In the genomic region with DNA sequence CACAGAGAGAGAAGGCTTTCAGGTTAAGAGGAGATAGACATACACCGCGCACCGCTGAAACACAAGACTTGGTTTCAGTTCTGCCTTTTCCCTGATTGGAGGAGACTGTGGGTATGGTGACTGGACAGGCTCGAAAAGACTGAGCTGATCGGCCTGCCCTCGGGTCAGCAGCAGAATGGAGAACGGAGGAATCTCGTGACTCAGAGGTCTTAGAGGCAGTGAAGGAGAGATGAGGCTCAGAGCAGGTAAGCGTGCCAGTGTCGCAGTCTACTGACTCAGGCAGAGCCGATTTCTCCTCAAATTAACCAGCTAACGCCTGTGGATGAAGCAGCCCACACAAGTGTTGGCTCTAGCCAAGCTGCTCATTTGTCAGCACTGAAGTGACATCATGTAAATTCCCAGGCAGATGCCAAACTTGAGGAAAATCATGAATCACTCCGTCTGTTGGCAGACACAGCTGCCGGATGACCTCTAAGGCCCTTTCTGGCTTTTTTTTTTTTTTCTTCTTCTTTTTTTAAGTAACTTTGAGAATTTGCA, we compare ENCODE assay signal across 8 mouse cellular contexts. TPM values are rescaled to one million over a fixed set of nuclear protein-coding genes. Genes with fewer than 3 reads are reported as not detected.
A peak's percentile ranks its signal among the peaks of the same experiment; 100 is the strongest.
DNase-seq lines count a peak whose midpoint lies in the region; ATAC-seq and TF ChIP-seq lines count a peak whose summit lies in the region.

No protein-coding gene starts in this region.

- dilution Hi-C loops in CH12.LX (cut with MboI; ENCODE audit: extremely low pct_ligation_motif_present, extremely low pct_unique_long_range_greater_than_20kb, low sequenced_read_pairs), result no loop called here

- H3K9ac ChIP-seq in CH12.LX (ENCODE audit: insufficient read depth, low read depth), result peak overlapping the region; percentile 8; the same call in 1 of the 2 replicates

- H3K9me3 ChIP-seq in CH12.LX (replicated peaks; ENCODE audit: low read length), result no peaks in the 10 kb centered on the region

- in situ Hi-C loops in CH12.LX (cut with MboI; ENCODE audit: low pct_ligation_motif_present, low pct_unique_long_range_greater_than_20kb, low sequenced_read_pairs), result loop anchor here (10.0 kb wide), 1 partner anchor 54 kb away; no protein-coding TSS in a partner anchor

- ATAC-seq in erythroid progenitor cell, adult 5-6 weeks (replicated peaks; ENCODE audit: low FRiP score, poor library complexity, severe bottlenecking), result no peak

- peak overlapping the region in 2 of 3 experiments; percentile 36 to 46 for H3K4me3 ChIP-seq in CH12.LX (replicated peaks in 1 of 3; ENCODE audit: low read depth in 2 of 3, low read length in 2 of 3, poor library complexity in 1 of 3)

- no peaks in the 10 kb centered on the region for H3K36me3 ChIP-seq in CH12.LX (replicated peaks in 1 of 2; ENCODE audit: control insufficient read depth in 1 of 2, insufficient read depth in 1 of 2, low read length in 1 of 2)

- peak; percentile 32 to 71 for DNase-seq in frontal cortex, adult 2 months (ENCODE audit: extremely low spot score in 1 of 2, low spot score in 1 of 2)
- DNase-seq in frontal cortex, postnatal 10 days (ENCODE audit: low spot score in 2 of 2), result no peak
- peak; percentile 90 for DNase-seq in CH12.LX (ENCODE audit: extremely low read depth)
- peak; percentile 41 to 54 for DNase-seq in cerebellum, postnatal 14 days
- DNase-seq in kidney, adult 18-20 months, result peak; percentile 6
- peak; percentile 60 for DNase-seq in mesoderm, embryonic 11.5 days (ENCODE audit: low read depth, low spot score)
- no peak for DNase-seq in thymus, postnatal 0 days (ENCODE audit: low spot score)

- no peaks in the 10 kb centered on the region for H3K27me3 ChIP-seq in CH12.LX (replicated peaks)

- H3K27ac ChIP-seq in CH12.LX (ENCODE audit: insufficient read depth, low read depth), result no peak overlapping the region

- peak; percentile 41; the same call in 1 of the 2 replicates for TF ChIP-seq POLR2A in CH12.LX (IDR thresholded peaks at IDR 0.05; ENCODE audit: low read depth, low read length)

- peak; percentile 91 for TF ChIP-seq EP300 in CH12.LX (IDR thresholded peaks at IDR 0.05; ENCODE audit: low read length)

- TF ChIP-seq RAD21 in CH12.LX (IDR thresholded peaks at IDR 0.05; ENCODE audit: low read depth, low read length), result no peak

- peaks cover 8 to 19% of the 10 kb centered on the region in 2 experiments for H3K4me1 ChIP-seq in CH12.LX (ENCODE audit: control insufficient read depth in 1 of 2, insufficient read depth in 2 of 2)

- H3K4me2 ChIP-seq in CH12.LX (ENCODE audit: insufficient read depth, low read depth, poor library complexity, severe bottlenecking), result peak overlapping the region; percentile 65

- TF ChIP-seq CTCF in CH12.LX (conservative IDR thresholded peaks at IDR 0.05 in 1 of 2, IDR thresholded peaks at IDR 0.05 in 1 of 2; ENCODE audit: low read depth in 2 of 2, low read length in 2 of 2), result no peak

- no peaks in the 10 kb centered on the region for H3K79me2 ChIP-seq in CH12.LX (replicated peaks; ENCODE audit: control insufficient read depth, extremely low read depth, insufficient read depth, poor library complexity, severe bottlenecking)

TF ChIP-seq in CH12.LX, 34 proteins besides CTCF, POLR2A, EP300 and RAD21:
- TF ChIP-seq ZKSCAN1 (IDR thresholded peaks at IDR 0.05; ENCODE audit: borderline replicate concordance, low read depth, low read length), result no peak
- TF ChIP-seq JUND (conservative IDR thresholded peaks at IDR 0.05; ENCODE audit: low read depth, low read length), result no peak; the same call in 1 of the 2 replicates
- peak; percentile 76; the same call in 1 of the 2 replicates for TF ChIP-seq CHD1 (IDR thresholded peaks at IDR 0.05; ENCODE audit: low read depth, low read length)
- TF ChIP-seq SMC3 (IDR thresholded peaks at IDR 0.05; ENCODE audit: low read depth, low read length), result no peak
- no peak; the same call in 1 of the 2 replicates for TF ChIP-seq HCFC1 (IDR thresholded peaks at IDR 0.05; ENCODE audit: low read depth, low read length)
- no peak; the same call in 1 of the 2 replicates for TF ChIP-seq ETS1 (conservative IDR thresholded peaks at IDR 0.05; ENCODE audit: low read depth, low read length)
- TF ChIP-seq GABPA (IDR thresholded peaks at IDR 0.05; ENCODE audit: insufficient replicate concordance, low read depth, low read length), result no peak
- TF ChIP-seq POLR2AphosphoS2 (IDR thresholded peaks at IDR 0.05; ENCODE audit: low read depth, low read length), result no peak
- TF ChIP-seq ZNF384 (IDR thresholded peaks at IDR 0.05; ENCODE audit: low read depth, low read length), result peak; percentile 60
- no peak; the same call in 1 of the 2 replicates for TF ChIP-seq TCF12 (IDR thresholded peaks at IDR 0.05; ENCODE audit: low read depth, low read length)
- TF ChIP-seq MYC (IDR thresholded peaks at IDR 0.05; ENCODE audit: low read depth, low read length), result peak; percentile 85
- TF ChIP-seq PAX5 (IDR thresholded peaks at IDR 0.05; ENCODE audit: low read length), result no peak
- peak; percentile 70 for TF ChIP-seq MAX (IDR thresholded peaks at IDR 0.05; ENCODE audit: low read length)
- peak; percentile 63 for TF ChIP-seq MXI1 (IDR thresholded peaks at IDR 0.05; ENCODE audit: low read depth, low read length)
- no peak for TF ChIP-seq KAT2A (IDR thresholded peaks at IDR 0.05; ENCODE audit: insufficient replicate concordance, low read length)
- peak; percentile 45; the same call in 1 of the 2 replicates for TF ChIP-seq CHD2 (IDR thresholded peaks at IDR 0.05; ENCODE audit: low read length)
- TF ChIP-seq ZMIZ1 (IDR thresholded peaks at IDR 0.05; ENCODE audit: low read depth, low read length), result peak; percentile 74; the same call in 1 of the 2 replicates
- TF ChIP-seq TBP (conservative IDR thresholded peaks at IDR 0.05; ENCODE audit: low read depth, low read length), result peak; percentile 73
- no peak for TF ChIP-seq UBTF (IDR thresholded peaks at IDR 0.05; ENCODE audit: low read depth, low read length)
- no peak for TF ChIP-seq ZC3H11A (IDR thresholded peaks at IDR 0.05; ENCODE audit: low read depth, low read length)
- TF ChIP-seq ELF1 (IDR thresholded peaks at IDR 0.05; ENCODE audit: low read depth, low read length), result peak; percentile 24; the same call in 1 of the 2 replicates
- no peak for TF ChIP-seq E2F4 (IDR thresholded peaks at IDR 0.05; ENCODE audit: insufficient replicate concordance, low read depth, low read length)
- peak; percentile 70; the same call in 1 of the 2 replicates for TF ChIP-seq RCOR1 (conservative IDR thresholded peaks at IDR 0.05; ENCODE audit: low read depth, low read length)
- TF ChIP-seq NELFE (IDR thresholded peaks at IDR 0.05; ENCODE audit: low read depth, low read length), result peak; percentile 30; the same call in 1 of the 2 replicates
- TF ChIP-seq MAFK (IDR thresholded peaks at IDR 0.05; ENCODE audit: insufficient replicate concordance, low read length), result 0 out of 2 replicates have a peak, but pooled peaks have one; percentile 14
- TF ChIP-seq SIN3A (IDR thresholded peaks at IDR 0.05; ENCODE audit: low read length), result peak; percentile 74
- TF ChIP-seq USF2 (conservative IDR thresholded peaks at IDR 0.05; ENCODE audit: low read depth, low read length), result 0 out of 2 replicates have a peak, but pooled peaks have one; percentile 13
- TF ChIP-seq MAZ (IDR thresholded peaks at IDR 0.05; ENCODE audit: low read depth, low read length), result 0 out of 2 replicates have a peak, but pooled peaks have one; percentile 43
- TF ChIP-seq MEF2A (IDR thresholded peaks at IDR 0.05; ENCODE audit: borderline replicate concordance, low read depth, low read length), result 0 out of 2 replicates have a peak, but pooled peaks have one; percentile 48
- TF ChIP-seq IRF4 (IDR thresholded peaks at IDR 0.05; ENCODE audit: low read depth, low read length), result peak; percentile 99
- TF ChIP-seq USF1 (IDR thresholded peaks at IDR 0.05; ENCODE audit: low read depth, low read length), result no peak
- TF ChIP-seq JUN (IDR thresholded peaks at IDR 0.05; ENCODE audit: insufficient read depth, low read depth, low read length), result no peak
- TF ChIP-seq NRF1 (IDR thresholded peaks at IDR 0.05; ENCODE audit: low read depth, low read length), result peak; percentile 33; the same call in 1 of the 2 replicates
- TF ChIP-seq BHLHE40 (IDR thresholded peaks at IDR 0.05; ENCODE audit: low read depth, low read length), result peak; percentile 92

RNA-seq across cellular contexts. Expression of a gene that starts 55.9 kb away (rescaled TPM):
- 13.5 and 14.2 TPM in 2 replicates for polyA plus RNA-seq in frontal cortex, adult 2 months (2012; rRNA removed)
- total RNA-seq in CH12.LX (2012; rRNA removed) (0.04 and 0.13 TPM in 2 replicates), CH12.LX (2014; rRNA removed) (0.18 and 0.24 TPM in 2 replicates)
- polyA plus RNA-seq in CH12.LX (2012; ENCODE audit: insufficient read length, low read depth), result 0.09 TPM in 1 of 2 replicates, not detected in the other
- total RNA-seq in erythroid progenitor cell, adult 5-6 weeks (2015; ENCODE audit: low replicate concordance), result not detected in 2 replicates
- total RNA-seq in erythroid progenitor cell, adult 5-6 weeks (2017; ENCODE audit: low replicate concordance), result not detected in 2 replicates
- 0.07 and 0.09 TPM in 2 replicates for polyA plus RNA-seq in thymus, postnatal 0 days (2015; fragmentation: Nextera tagmentation; extraction: Ambion mirVana)

Comparison
In these comparisons a context has a peak if more than half of its experiments do, and no peak if none do; other contexts are left out.
1. DNase-seq: peak in frontal cortex, adult 2 months (2 of 2), CH12.LX (single experiment), cerebellum, postnatal 14 days (2 of 2), kidney, adult 18-20 months (single experiment) and mesoderm, embryonic 11.5 days (single experiment); none in frontal cortex, postnatal 10 days (0 of 2) and thymus, postnatal 0 days (single experiment).
2. RNA of a gene that starts 55.9 kb away (polyA plus RNA-seq): 13.5 to 14.2 TPM in frontal cortex, adult 2 months; 0.09 TPM in CH12.LX and 0.07 to 0.09 TPM in thymus, postnatal 0 days; every median in the first group is over 10 times any median in the second.